Comparison of ENCODE assay signal across 8 mouse cellular contexts in genomic region chr9:37347988-37348642, GRCm38 (mm10). TPM values are rescaled to one million over a fixed set of nuclear protein-coding genes. Genes with fewer than 3 reads are reported as not detected.
DNase-seq lines count a peak whose midpoint lies in the region; ATAC-seq lines count a peak whose summit lies in the region.

Ccdc15 (minus strand) TSS chr9:37348432.

- peak; percentile 99 for ATAC-seq in intestine, embryonic 14.5 days (replicated peaks; ENCODE audit: low FRiP score, low TSS enrichment, low read depth)

- no peaks in the 10 kb centered on the region for H3K27me3 ChIP-seq in intestine, embryonic 14.5 days (replicated peaks; ENCODE audit: control insufficient read depth, insufficient read depth, low read length)

- intact Hi-C loops in left cerebral cortex, postnatal 14 days (cut with DNase I), result loop anchor here (5.0 kb wide), 1 partner anchor 171 kb away; no protein-coding TSS in a partner anchor

- under 1% methylated on average over 41 of the region's 41 CpGs for WGBS in intestine, embryonic 14.5 days

- peak within 1 kb of the TSS; percentile 75 for H3K9ac ChIP-seq in intestine, embryonic 14.5 days (ENCODE audit: low read length)

- H3K36me3 ChIP-seq in intestine, embryonic 14.5 days (ENCODE audit: control insufficient read depth, insufficient read depth, low read length), result no peaks in the 10 kb centered on the region

- peaks cover 11% of the 10 kb centered on the region; the same call in 1 of the 2 replicates for H3K4me1 ChIP-seq in intestine, embryonic 14.5 days (replicated peaks; ENCODE audit: control insufficient read depth, insufficient read depth, low read length)

- H3K4me3 ChIP-seq in intestine, embryonic 14.5 days (ENCODE audit: low read depth, low read length), result peak within 1 kb of the TSS; percentile 69

- peak within 1 kb of the TSS; percentile 59 for H3K4me2 ChIP-seq in intestine, embryonic 14.5 days (ENCODE audit: low read length)

- H3K9me3 ChIP-seq in intestine, embryonic 14.5 days (ENCODE audit: control insufficient read depth, low read length), result no peaks in the 10 kb centered on the region

- peak; percentile 94 to 96 for DNase-seq in adrenal gland, adult 18-20 months (ENCODE audit: low spot score in 2 of 2)
- peak; percentile 97 for DNase-seq in embryo, embryonic 11 days
- peak; percentile 95 for DNase-seq in gastrocnemius, postnatal 25 days
- peak; percentile 97 for DNase-seq in intestine, embryonic 14.5 days (ENCODE audit: low spot score)
- peak; percentile 97 to 98 for DNase-seq in left cerebral cortex, postnatal 14 days (ENCODE audit: low spot score in 2 of 2)
- peak; percentile 97 for DNase-seq in mesoderm, embryonic 11.5 days (ENCODE audit: low read depth, low spot score)
- DNase-seq in right cerebral cortex, postnatal 36 days (ENCODE audit: low spot score in 2 of 2), result peak; percentile 94 to 95
- peak; percentile 95 for DNase-seq in yolk sac, embryonic 10.5 days (ENCODE audit: low spot score)

- H3K27ac ChIP-seq in intestine, embryonic 14.5 days (ENCODE audit: low read depth), result peak within 1 kb of the TSS; percentile 83

RNA-seq across cellular contexts. Expression of gene Ccdc15, which starts in this region (rescaled TPM):
- total RNA-seq in adrenal gland, adult 18-20 months (2021), result 1 to 10 TPM; 1.9 to 2.0 TPM
- total RNA-seq in gastrocnemius, postnatal 25 days (2021), result 1 to 10 TPM; 1.2 to 1.3 TPM
- 6.4 and 6.7 TPM in 2 replicates for polyA plus RNA-seq in intestine, embryonic 14.5 days (2014; fragmentation: Nextera tagmentation; extraction: Ambion mirVana)
- total RNA-seq in left cerebral cortex, postnatal 14 days (2021), result 1 to 10 TPM; 2.0 TPM

Comparison
In these comparisons a context has a peak if more than half of its experiments do, and no peak if none do; other contexts are left out.
1. Peak in every context shown above with its lines: DNase-seq, ATAC-seq, H3K4me3 ChIP-seq and H3K27ac ChIP-seq.